10 mouse cellular contexts compared by ENCODE assay signal in the genomic region with DNA sequence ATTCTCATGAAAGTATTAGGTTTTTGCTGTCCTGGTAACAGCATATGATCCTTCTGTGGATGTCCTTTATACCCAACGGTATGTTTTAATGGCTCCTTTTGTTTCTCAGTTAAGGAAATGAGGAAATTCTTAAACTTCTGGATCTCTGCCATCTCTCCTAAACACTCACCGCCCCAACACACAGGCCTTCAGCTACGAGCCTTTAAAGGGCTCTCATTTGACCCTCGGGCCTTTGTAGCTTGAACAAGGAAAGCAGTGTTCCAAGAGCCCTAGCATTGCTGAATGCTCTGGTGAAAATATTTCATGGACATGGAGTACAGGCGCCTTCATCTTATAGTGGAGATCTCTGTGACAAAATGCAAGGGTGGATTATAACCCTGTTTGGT. TPM values are rescaled to one million over a fixed set of nuclear protein-coding genes. Genes with fewer than 3 reads are reported as not detected.
DNase-seq lines count a peak whose midpoint lies in the region; ATAC-seq lines count a peak whose summit lies in the region.
"Had no signal": no experiment of that assay in that cellular context is flagged by ENCODE, and none has a peak within 500 bp of the region (broad histone marks: within the 10 kb centered on the region; RNA-seq: fewer than 3 reads in every experiment).

No protein-coding gene starts in this region.

- no peaks in the 10 kb centered on the region for H3K9me3 ChIP-seq in lung, embryonic 16.5 days (ENCODE audit: control insufficient read depth, low read length)
- H3K9me3 ChIP-seq in intestine, embryonic 15.5 days = no peaks in the 10 kb centered on the region
- no peaks in the 10 kb centered on the region for H3K9me3 ChIP-seq in neural tube, embryonic 14.5 days (ENCODE audit: control insufficient read depth, low read length)
- H3K9me3 ChIP-seq: megakaryocyte, embryonic 14.5 days had no signal

- 0 out of 2 replicates have a peak overlapping the region, but pooled peaks have one; percentile 24 for H3K9ac ChIP-seq in lung, embryonic 16.5 days (ENCODE audit: low read length)
- no peak overlapping the region for H3K9ac ChIP-seq in intestine, embryonic 15.5 days
- no peak overlapping the region for H3K9ac ChIP-seq in neural tube, embryonic 14.5 days (replicated peaks; ENCODE audit: low read depth, low read length)

- H3K4me2 ChIP-seq in lung, embryonic 16.5 days (ENCODE audit: low read depth, low read length) = 0 out of 2 replicates have a peak overlapping the region, but pooled peaks have one; percentile 4
- no peak overlapping the region for H3K4me2 ChIP-seq in intestine, embryonic 15.5 days (replicated peaks)
- no peak overlapping the region for H3K4me2 ChIP-seq in neural tube, embryonic 14.5 days (ENCODE audit: low read depth, low read length)

- no peaks in the 10 kb centered on the region for H3K27me3 ChIP-seq in lung, embryonic 16.5 days (ENCODE audit: control insufficient read depth, insufficient read depth, low read depth, low read length)
- no peaks in the 10 kb centered on the region for H3K27me3 ChIP-seq in intestine, embryonic 15.5 days (replicated peaks)
- no peaks in the 10 kb centered on the region for H3K27me3 ChIP-seq in neural tube, embryonic 14.5 days (ENCODE audit: control insufficient read depth, insufficient read depth, low read length)
- H3K27me3 ChIP-seq: megakaryocyte, embryonic 14.5 days had no signal

- H3K4me1 ChIP-seq in lung, embryonic 16.5 days (replicated peaks; ENCODE audit: control insufficient read depth, insufficient read depth, low read length) = peaks cover 30% of the 10 kb centered on the region
- H3K4me1 ChIP-seq in intestine, embryonic 15.5 days (replicated peaks) = peaks cover 13% of the 10 kb centered on the region; the same call in 1 of the 2 replicates
- peaks cover 10% of the 10 kb centered on the region for H3K4me1 ChIP-seq in neural tube, embryonic 14.5 days (ENCODE audit: control insufficient read depth, insufficient read depth, low read length)

- peak; percentile 82 for ATAC-seq in lung, embryonic 16.5 days (ENCODE audit: low read depth)
- ATAC-seq in intestine, embryonic 15.5 days = peak; percentile 44; the same call in 1 of the 2 replicates
- peak; percentile 74; the same call in 1 of the 2 replicates for ATAC-seq in neural tube, embryonic 14.5 days (ENCODE audit: low read depth)

- no peak overlapping the region for H3K4me3 ChIP-seq in lung, embryonic 16.5 days (ENCODE audit: low read length)
- no peak overlapping the region for H3K4me3 ChIP-seq in intestine, embryonic 15.5 days (replicated peaks)
- H3K4me3 ChIP-seq in neural tube, embryonic 14.5 days (ENCODE audit: low read depth, low read length) = no peak overlapping the region
- H3K4me3 ChIP-seq: megakaryocyte, embryonic 14.5 days had no signal

- H3K27ac ChIP-seq in lung, embryonic 16.5 days (ENCODE audit: low read length) = peak overlapping the region; percentile 78
- H3K27ac ChIP-seq in intestine, embryonic 15.5 days = peak overlapping the region; percentile 3; the same call in 1 of the 2 replicates
- H3K27ac ChIP-seq in neural tube, embryonic 14.5 days (ENCODE audit: low read depth, low read length) = no peak overlapping the region

- WGBS in lung, embryonic 16.5 days = 8% methylated on average over 5 of the region's 5 CpGs
- 32% methylated on average over 5 of the region's 5 CpGs for whole genome bisulfite sequencing in intestine, embryonic 15.5 days
- 33% methylated on average over 5 of the region's 5 CpGs for WGBS in neural tube, embryonic 14.5 days

- peak; percentile 46 for DNase-seq in embryo, embryonic 11 days
- DNase-seq in embryo, embryonic 9.5 days (ENCODE audit: extremely low spot score) = no peak
- no peak for DNase-seq in lung, postnatal 25 days (ENCODE audit: low spot score)
- DNase-seq in spleen, postnatal 14 days (ENCODE audit: low spot score in 2 of 2) = no peak
- no peak for DNase-seq in gastrocnemius, postnatal 14 days
- DNase-seq: B cell, adult 2 months had no signal

- intact Hi-C loops in gastrocnemius, postnatal 14 days (cut with DNase I; ENCODE audit: low total_unique reads) = loop anchor here (10.0 kb wide), 2 partner anchors 127 to 1287 kb away; no protein-coding TSS in a partner anchor

- H3K36me3 ChIP-seq in lung, embryonic 16.5 days (ENCODE audit: control insufficient read depth, insufficient read depth, low read length) = peaks cover 4% of the 10 kb centered on the region; the same call in 1 of the 2 replicates
- H3K36me3 ChIP-seq in intestine, embryonic 15.5 days = 0 out of 2 replicates have a peak, but pooled peaks cover 8% of the 10 kb centered on the region
- no peaks in the 10 kb centered on the region; the same call in 1 of the 2 replicates for H3K36me3 ChIP-seq in neural tube, embryonic 14.5 days (ENCODE audit: control insufficient read depth, insufficient read depth, low read length)

RNA-seq across cellular contexts. Expression of gene Clint1, which starts 29.8 kb away (rescaled TPM):
- polyA plus RNA-seq in lung, embryonic 16.5 days (2015; fragmentation: Nextera tagmentation; extraction: Ambion mirVana) = 69.3 and 74.1 TPM in 2 replicates
- polyA plus RNA-seq in intestine, embryonic 15.5 days (2015; fragmentation: Nextera tagmentation; extraction: Ambion mirVana) = 102 and 106 TPM in 2 replicates
- polyA plus RNA-seq in neural tube, embryonic 14.5 days (2014; fragmentation: Nextera tagmentation; extraction: Ambion mirVana) = 34.5 and 49.7 TPM in 2 replicates
- 10 to 100 TPM; 32.4 to 37.7 TPM for total RNA-seq in gastrocnemius, postnatal 14 days (2021)
